Comparison of ENCODE assay signal across 34 mouse cellular contexts in the genomic region with DNA sequence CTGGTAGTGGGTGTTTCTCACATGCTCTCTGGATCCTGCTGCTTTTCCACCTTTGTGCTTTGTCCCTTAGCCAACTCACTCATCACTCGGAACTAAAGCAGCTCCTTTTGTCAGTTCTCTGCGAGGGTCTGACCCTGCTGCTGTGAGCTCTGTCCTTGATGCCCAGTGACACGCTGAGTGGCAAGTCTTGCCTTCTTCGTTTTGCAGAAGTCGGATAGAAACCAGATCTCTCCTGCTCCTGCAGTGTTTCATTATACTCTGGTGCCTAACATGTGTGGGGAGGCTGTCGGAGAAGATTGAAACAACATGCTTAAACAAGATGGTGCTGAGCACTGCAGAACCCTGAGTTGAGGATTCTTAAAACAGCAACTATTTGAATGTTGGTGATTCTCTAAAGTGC.
DNase-seq lines count a peak whose midpoint lies in the region; ATAC-seq and TF ChIP-seq lines count a peak whose summit lies in the region.
"Had no signal": no experiment of that assay in that cellular context is flagged by ENCODE, and none has a peak within 500 bp of the region (broad histone marks: within the 10 kb centered on the region; RNA-seq: fewer than 3 reads in every experiment).

No protein-coding gene starts in this region.

- no peak for TF ChIP-seq CTCF in kidney, adult 2 months (conservative IDR thresholded peaks at IDR 0.05; ENCODE audit: insufficient read depth, insufficient read length, low read depth, low read length)

- peak; percentile 25 for DNase-seq in hindbrain, embryonic 10.5 days (ENCODE audit: low spot score)
- peak; percentile 24 for DNase-seq in embryo, embryonic 11 days
- peak; percentile 57 for DNase-seq in forelimb bud, embryonic 11.5 days (ENCODE audit: low read depth, low spot score)
- peak; percentile 18 for DNase-seq in limb, embryonic 14.5 days (ENCODE audit: low spot score)
- DNase-seq in kidney, adult 2 months, result no peak
- no peak for DNase-seq in kidney, adult 8-10 months
- DNase-seq: adrenal gland, adult 8-10 months; cerebellum, adult 9-10 months; cerebellum, postnatal 36 days; forebrain, postnatal 0 days; gastrocnemius, postnatal 25 days; heart, adult 18-20 months; heart, postnatal 4 days; kidney, adult 9 months; kidney, postnatal 14 days; layer of hippocampus, adult 9-11 months; liver, embryonic 13.5 days; lung, adult 18-20 months; lung, postnatal 4 days; right cerebral cortex, postnatal 25 days; thymus, postnatal 14 days had no signal

- H3K27me3 ChIP-seq in hindbrain, embryonic 10.5 days (ENCODE audit: insufficient read depth, poor library complexity, severe bottlenecking), result no peaks in the 10 kb centered on the region
- H3K27me3 ChIP-seq in hindbrain, embryonic 12.5 days, result no peaks in the 10 kb centered on the region
- no peaks in the 10 kb centered on the region for H3K27me3 ChIP-seq in limb, embryonic 14.5 days (ENCODE audit: control insufficient read depth, insufficient read depth, low read length)
- no peaks in the 10 kb centered on the region for H3K27me3 ChIP-seq in kidney, adult 2 months (replicated peaks; ENCODE audit: control insufficient read depth, insufficient read depth, low read length)
- H3K27me3 ChIP-seq: embryonic facial prominence, embryonic 12.5 days; forebrain, embryonic 12.5 days; intestine, embryonic 15.5 days; limb, embryonic 15.5 days; liver, embryonic 13.5 days; megakaryocyte, embryonic 14.5 days; midbrain, embryonic 13.5 days; stomach, embryonic 15.5 days had no signal

- H3K9me3 ChIP-seq in hindbrain, embryonic 10.5 days, result no peaks in the 10 kb centered on the region
- H3K9me3 ChIP-seq in hindbrain, embryonic 12.5 days (replicated peaks), result no peaks in the 10 kb centered on the region
- no peaks in the 10 kb centered on the region for H3K9me3 ChIP-seq in limb, embryonic 14.5 days (ENCODE audit: control insufficient read depth, low read length)
- H3K9me3 ChIP-seq: embryonic facial prominence, embryonic 12.5 days; forebrain, embryonic 12.5 days; G1E; intestine, embryonic 15.5 days; limb, embryonic 15.5 days; liver, embryonic 13.5 days; megakaryocyte, embryonic 14.5 days; midbrain, embryonic 13.5 days; stomach, embryonic 15.5 days had no signal

- TF ChIP-seq POLR2A in limb, embryonic 14.5 days (IDR thresholded peaks at IDR 0.05; ENCODE audit: borderline replicate concordance, extremely low read depth, insufficient read depth, insufficient read length), result no peak
- TF ChIP-seq POLR2A in kidney, adult 2 months (IDR thresholded peaks at IDR 0.05; ENCODE audit: low read depth, low read length), result no peak

- ATAC-seq in hindbrain, embryonic 12.5 days (ENCODE audit: low FRiP score), result no peak
- ATAC-seq in limb, embryonic 14.5 days (ENCODE audit: low FRiP score, low read depth), result 0 out of 2 replicates have a peak, but pooled peaks have one; percentile 37
- ATAC-seq: forebrain, postnatal 0 days; hindbrain, postnatal 0 days; intestine, embryonic 15.5 days; lung, postnatal 0 days; midbrain, embryonic 13.5 days had no signal

- H3K4me2 ChIP-seq in hindbrain, embryonic 12.5 days (replicated peaks), result no peak overlapping the region
- no peak overlapping the region for H3K4me2 ChIP-seq in limb, embryonic 14.5 days (replicated peaks; ENCODE audit: low read depth, low read length, severe bottlenecking)
- H3K4me2 ChIP-seq: embryonic facial prominence, embryonic 12.5 days; forebrain, embryonic 12.5 days; heart, embryonic 11.5 days; intestine, embryonic 15.5 days; limb, embryonic 15.5 days; liver, embryonic 13.5 days; midbrain, embryonic 13.5 days; stomach, embryonic 15.5 days had no signal

- no peak overlapping the region for H3K27ac ChIP-seq in hindbrain, embryonic 10.5 days
- H3K27ac ChIP-seq in hindbrain, embryonic 12.5 days, result no peak overlapping the region
- no peak overlapping the region for H3K27ac ChIP-seq in limb, embryonic 14.5 days (replicated peaks; ENCODE audit: low read depth, low read length)
- H3K27ac ChIP-seq in kidney, adult 2 months (ENCODE audit: insufficient read depth, low read depth, low read length), result no peak overlapping the region
- H3K27ac ChIP-seq: embryonic facial prominence, embryonic 12.5 days; forebrain, embryonic 12.5 days; hindbrain, postnatal 0 days; intestine, embryonic 15.5 days; limb, embryonic 15.5 days; liver, embryonic 13.5 days; midbrain, embryonic 13.5 days; stomach, embryonic 15.5 days had no signal

- 18% methylated on average over 6 of the region's 6 CpGs for WGBS in hindbrain, embryonic 10.5 days
- whole genome bisulfite sequencing in hindbrain, embryonic 12.5 days, result 21% methylated on average over 6 of the region's 6 CpGs
- 19% methylated on average over 6 of the region's 6 CpGs for WGBS in limb, embryonic 14.5 days
- WGBS in kidney, adult 2 months, result 64% methylated on average over 6 of the region's 6 CpGs

- H3K36me3 ChIP-seq in hindbrain, embryonic 10.5 days, result no peaks in the 10 kb centered on the region
- no peaks in the 10 kb centered on the region for H3K36me3 ChIP-seq in hindbrain, embryonic 12.5 days
- H3K36me3 ChIP-seq in limb, embryonic 14.5 days (ENCODE audit: control insufficient read depth, insufficient read depth, low read length), result no peaks in the 10 kb centered on the region
- no peaks in the 10 kb centered on the region for H3K36me3 ChIP-seq in kidney, adult 2 months (ENCODE audit: control insufficient read depth, insufficient read depth, low read length)
- H3K36me3 ChIP-seq: embryonic facial prominence, embryonic 12.5 days; forebrain, embryonic 12.5 days; G1E; intestine, embryonic 15.5 days; limb, embryonic 15.5 days; liver, embryonic 13.5 days; midbrain, embryonic 13.5 days; stomach, embryonic 15.5 days had no signal

- H3K4me3 ChIP-seq in hindbrain, embryonic 10.5 days, result no peak overlapping the region
- H3K4me3 ChIP-seq in hindbrain, embryonic 12.5 days, result no peak overlapping the region
- no peak overlapping the region for H3K4me3 ChIP-seq in limb, embryonic 14.5 days (replicated peaks; ENCODE audit: low read length)
- H3K4me3 ChIP-seq in kidney, adult 2 months (ENCODE audit: insufficient read depth, low read depth, low read length), result no peak overlapping the region
- H3K4me3 ChIP-seq: embryonic facial prominence, embryonic 12.5 days; erythroblast, embryonic 14.5 days; forebrain, embryonic 12.5 days; intestine, embryonic 15.5 days; limb, embryonic 15.5 days; liver, embryonic 13.5 days; megakaryocyte, embryonic 14.5 days; midbrain, embryonic 13.5 days; stomach, embryonic 15.5 days had no signal

- no peak overlapping the region for H3K9ac ChIP-seq in hindbrain, embryonic 12.5 days
- no peak overlapping the region for H3K9ac ChIP-seq in limb, embryonic 14.5 days (ENCODE audit: low read depth, low read length, severe bottlenecking)
- H3K9ac ChIP-seq: embryonic facial prominence, embryonic 12.5 days; forebrain, embryonic 12.5 days; forebrain, postnatal 0 days; intestine, embryonic 15.5 days; limb, embryonic 15.5 days; liver, embryonic 13.5 days; midbrain, embryonic 13.5 days; stomach, embryonic 15.5 days had no signal

- peaks cover 8% of the 10 kb centered on the region for H3K4me1 ChIP-seq in hindbrain, embryonic 10.5 days (replicated peaks)
- peaks cover 5% of the 10 kb centered on the region; the same call in 1 of the 2 replicates for H3K4me1 ChIP-seq in hindbrain, embryonic 12.5 days
- H3K4me1 ChIP-seq in limb, embryonic 14.5 days (ENCODE audit: control insufficient read depth, insufficient read depth, low read length), result peaks cover 5% of the 10 kb centered on the region; the same call in 1 of the 2 replicates
- no peaks in the 10 kb centered on the region for H3K4me1 ChIP-seq in kidney, adult 2 months (ENCODE audit: control insufficient read depth, insufficient read depth, low read length)
- H3K4me1 ChIP-seq: forebrain, embryonic 12.5 days; intestine, embryonic 15.5 days; liver, embryonic 13.5 days; megakaryocyte, embryonic 14.5 days; midbrain, embryonic 13.5 days; stomach, embryonic 15.5 days had no signal

Comparison
In these comparisons a context has a peak if more than half of its experiments do, and no peak if none do; other contexts are left out.
1. DNase-seq: peak in hindbrain, embryonic 10.5 days (single experiment), embryo, embryonic 11 days (single experiment), forelimb bud, embryonic 11.5 days (single experiment) and limb, embryonic 14.5 days (single experiment); none in kidney, adult 2 months (single experiment) and kidney, adult 8-10 months (0 of 2).